Mouse (Mus musculus) monocyte, adult 5-6 weeks (primary cell): ENCODE data around the gene Dlx4. TPM values are rescaled to one million over a fixed set of nuclear protein-coding genes. Genes with fewer than 3 reads are reported as not detected.

Experiments used
- ATAC-seq: fragments of 153-309, 156-312 bp; replicated peaks from 2 replicates; pipeline ENCODE4 v1.8.0; 2017; ENCODE audit warnings: mild to moderate bottlenecking; ENCODE audit not compliant: low TSS enrichment, insufficient number of reproducible peaks, severe bottlenecking, poor library complexity, low FRiP score
- total RNA-seq: library from RNA; stranded (forward); fragments of 200-1000, 200-491, 200-594 nt; gene quantifications from 3 replicates; pipeline ENCODE4 v1.2.3, GENCODE M21; 2017

Gene Dlx4
- total RNA-seq, 1 experiment from 2014 or later: not detected

GRCm38 (mm10) chr11:95110081-95110480 is 36.0 kb downstream of the Dlx4 start:
- ATAC-seq: no peak

- ATAC-seq: no peak
These were observed 37.1 kb downstream of the Dlx4 start for GRCm38 (mm10) chr11:95109000-95109399.

GRCm38 (mm10) chr11:95106440-95107236 is 39.4 kb downstream of the Dlx4 start:
- ATAC-seq: peak; percentile 72; the same call in 1 of the 2 replicates

- ATAC-seq: no peak
These were observed 40.7 kb downstream of the Dlx4 start for GRCm38 (mm10) chr11:95105274-95105874.

- no peak for ATAC-seq
These were observed 41.8 kb downstream of the Dlx4 start for GRCm38 (mm10) chr11:95104266-95104665.

- no peak for ATAC-seq
These were observed 43.7 kb downstream of the Dlx4 start for GRCm38 (mm10) chr11:95102161-95102904.

- ATAC-seq: no peak
These were observed 44.8 kb downstream of the Dlx4 start for GRCm38 (mm10) chr11:95101071-95101788.

- no peak for ATAC-seq
These were observed 45.7 kb downstream of the Dlx4 start for GRCm38 (mm10) chr11:95100393-95100792.

GRCm38 (mm10) chr11:95098346-95099095 is 47.5 kb downstream of the Dlx4 start:
- no peak for ATAC-seq

GRCm38 (mm10) chr11:95097889-95098288 is 48.2 kb downstream of the Dlx4 start:
- no peak for ATAC-seq

GRCm38 (mm10) chr11:95096608-95097373 is 49.3 kb downstream of the Dlx4 start:
- ATAC-seq: no peak

GRCm38 (mm10) chr11:95095596-95095995 is 50.5 kb downstream of the Dlx4 start:
- ATAC-seq: no peak

- ATAC-seq: no peak
These were observed 53.0 kb downstream of the Dlx4 start for GRCm38 (mm10) chr11:95093077-95093476.

Other genes with a start within 250 kb of the Dlx4 start
- gene Col1a1, start 210.0 kb downstream of the Dlx4 start, total RNA-seq: not detected in 3 replicates
- gene Hils1, start 178.7 kb downstream of the Dlx4 start, total RNA-seq: 2.5 TPM in 1 of 3 replicates, not detected in the others
- not detected in 3 replicates for gene Sgca, start 169.9 kb downstream of the Dlx4 start, total RNA-seq
- gene Ppp1r9b, start 155.2 kb downstream of the Dlx4 start, total RNA-seq: 127 to 216 TPM (median 141 TPM) in 3 replicates
- gene Samd14, start 136.4 kb downstream of the Dlx4 start, total RNA-seq: 0.38 to 1.5 TPM in 2 of 3 replicates, not detected in the other
- 2.8 to 14.5 TPM (median 4.8 TPM) in 3 replicates for gene Pdk2, start 104.9 kb downstream of the Dlx4 start, total RNA-seq
- gene Itga3, start 69.5 kb downstream of the Dlx4 start, total RNA-seq: 0.75 to 1.2 TPM (median 0.97 TPM) in 3 replicates
- not detected in 3 replicates for gene Dlx3, start 26.1 kb downstream of the Dlx4 start, total RNA-seq
- gene Tac4, start 115.3 kb upstream of the Dlx4 start, total RNA-seq: 0.87 TPM in 1 of 3 replicates, not detected in the others
- 72.7 to 88.8 TPM (median 87.7 TPM) in 3 replicates for gene Kat7, start 164.0 kb upstream of the Dlx4 start, total RNA-seq
- gene Fam117a, start 190.8 kb upstream of the Dlx4 start, total RNA-seq: 18.7 to 46.1 TPM (median 31.6 TPM) in 3 replicates
- gene Slc35b1, start 238.4 kb upstream of the Dlx4 start, total RNA-seq: 42.2 to 79.4 TPM (median 58.1 TPM) in 3 replicates